Mouse (Mus musculus): Measurements from ENCODE around the gene Klhl31.

DNA sequence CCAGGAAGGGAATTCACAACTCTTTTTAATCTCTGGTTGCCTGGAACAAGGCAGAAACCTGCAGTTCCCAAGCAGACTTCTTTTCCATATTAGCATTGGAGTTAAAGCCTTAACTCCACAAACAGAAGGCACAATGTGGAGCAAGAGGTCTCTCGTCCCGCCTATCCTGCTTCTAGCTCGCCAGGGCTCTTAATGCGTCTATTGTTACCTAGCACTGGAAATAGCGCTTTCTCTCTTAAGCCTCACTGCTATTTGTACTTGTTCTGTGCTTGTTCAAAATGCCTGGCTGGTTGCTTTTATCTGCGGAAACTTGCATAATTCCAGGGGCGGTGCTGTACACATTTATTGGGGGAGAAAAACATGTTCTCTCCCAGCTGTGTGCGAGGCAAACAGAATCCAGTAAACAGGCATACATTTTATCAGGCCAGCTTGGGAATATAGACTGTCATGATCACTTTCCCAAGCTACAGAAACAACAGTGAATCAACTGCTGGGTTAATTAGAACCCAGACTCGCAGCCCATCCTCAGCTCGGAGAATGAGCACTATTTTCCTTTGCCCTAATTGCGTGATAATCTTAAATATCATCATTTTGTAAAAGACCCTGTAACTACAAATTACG lies 41.2 kb upstream of the Klhl31 start:
- TF ChIP-seq CTCF (IDR thresholded peaks at IDR 0.05; ENCODE audit: borderline replicate concordance, control insufficient read depth, extremely low read depth, insufficient read depth, low read length, poor library complexity): no peak
- TF ChIP-seq POLR2A (IDR thresholded peaks at IDR 0.05; ENCODE audit: control insufficient read depth, extremely low read depth, insufficient read depth, low read length, poor library complexity): no peak

All from thymus, adult 2 months (tissue).